Mouse (Mus musculus): ENCODE results near the gene Plin2. TPM values are rescaled to one million over a fixed set of nuclear protein-coding genes. Genes with fewer than 3 reads are reported as not detected.
"Not testable (repeated sequence)": the region's sequence is repeated elsewhere in the genome, so short reads cannot be mapped to it uniquely, and the experiment has no call there.

The Plin2 gene
- polyA plus RNA-seq, 1 experiment, result 19.9 TPM

- DNase-seq (ENCODE audit: extremely low spot score in 1 of 2, low spot score in 1 of 2), result no peak
Measured at GRCm38 (mm10) chr4:86684806-86685205, 14.9 kb upstream of the Plin2 start.

GRCm38 (mm10) chr4:86683746-86684145 lies 13.9 kb upstream of the Plin2 start:
- no peak for DNase-seq (ENCODE audit: extremely low spot score in 1 of 2, low spot score in 1 of 2)

GRCm38 (mm10) chr4:86683280-86683679 lies 13.4 kb upstream of the Plin2 start:
- no peak for DNase-seq (ENCODE audit: extremely low spot score in 1 of 2, low spot score in 1 of 2)

GRCm38 (mm10) chr4:86681846-86682245 lies 12.0 kb upstream of the Plin2 start:
- DNase-seq (ENCODE audit: extremely low spot score in 1 of 2, low spot score in 1 of 2), result no peak

- no peak for DNase-seq (ENCODE audit: extremely low spot score in 1 of 2, low spot score in 1 of 2)
Measured at GRCm38 (mm10) chr4:86681421-86681820, 11.6 kb upstream of the Plin2 start.

GRCm38 (mm10) chr4:86679686-86680085 lies 9.8 kb upstream of the Plin2 start:
- DNase-seq (ENCODE audit: extremely low spot score in 1 of 2, low spot score in 1 of 2), result no peak

- DNase-seq (ENCODE audit: extremely low spot score in 1 of 2, low spot score in 1 of 2), result no peak
Measured at GRCm38 (mm10) chr4:86676756-86677155, 6.9 kb upstream of the Plin2 start.

GRCm38 (mm10) chr4:86674739-86675138 lies 4.9 kb upstream of the Plin2 start:
- not testable (repeated sequence) for DNase-seq (ENCODE audit: extremely low spot score in 1 of 2, low spot score in 1 of 2)

- not testable (repeated sequence) for DNase-seq (ENCODE audit: extremely low spot score in 1 of 2, low spot score in 1 of 2)
Measured at GRCm38 (mm10) chr4:86674150-86674549, 4.3 kb upstream of the Plin2 start.

- no peak for DNase-seq (ENCODE audit: extremely low spot score in 1 of 2, low spot score in 1 of 2)
Measured at GRCm38 (mm10) chr4:86672450-86672849, 2.6 kb upstream of the Plin2 start.

- no peak for DNase-seq (ENCODE audit: extremely low spot score in 1 of 2, low spot score in 1 of 2)
Measured at GRCm38 (mm10) chr4:86671803-86672202, 1.9 kb upstream of the Plin2 start.

- no peak for DNase-seq (ENCODE audit: extremely low spot score in 1 of 2, low spot score in 1 of 2)
Measured at GRCm38 (mm10) chr4:86670582-86671306, 884 bp upstream of the Plin2 start.

GRCm38 (mm10) chr4:86669241-86669753 lies 563 bp downstream of the Plin2 start:
- not testable (repeated sequence) for DNase-seq (ENCODE audit: extremely low spot score in 1 of 2, low spot score in 1 of 2)

- DNase-seq (ENCODE audit: extremely low spot score in 1 of 2, low spot score in 1 of 2), result no peak
Measured at GRCm38 (mm10) chr4:86668290-86669000, 1.4 kb downstream of the Plin2 start.

GRCm38 (mm10) chr4:86665596-86665995 lies 4.3 kb downstream of the Plin2 start:
- DNase-seq (ENCODE audit: extremely low spot score in 1 of 2, low spot score in 1 of 2), result no peak

GRCm38 (mm10) chr4:86663919-86664318 lies 5.9 kb downstream of the Plin2 start:
- no peak for DNase-seq (ENCODE audit: extremely low spot score in 1 of 2, low spot score in 1 of 2)

GRCm38 (mm10) chr4:86657176-86657575 lies 12.7 kb downstream of the Plin2 start:
- no peak for DNase-seq (ENCODE audit: extremely low spot score in 1 of 2, low spot score in 1 of 2)

- DNase-seq (ENCODE audit: extremely low spot score in 1 of 2, low spot score in 1 of 2), result not testable (repeated sequence)
Measured at GRCm38 (mm10) chr4:86656410-86656809, 13.4 kb downstream of the Plin2 start.

- DNase-seq (ENCODE audit: extremely low spot score in 1 of 2, low spot score in 1 of 2), result no peak
Measured at GRCm38 (mm10) chr4:86651686-86652384, 18.0 kb downstream of the Plin2 start.

GRCm38 (mm10) chr4:86648394-86648793 lies 21.5 kb downstream of the Plin2 start:
- not testable (repeated sequence) for DNase-seq (ENCODE audit: extremely low spot score in 1 of 2, low spot score in 1 of 2)

- not testable (repeated sequence) for DNase-seq (ENCODE audit: extremely low spot score in 1 of 2, low spot score in 1 of 2)
Measured at GRCm38 (mm10) chr4:86637561-86637960, 32.3 kb downstream of the Plin2 start.
